Mouse (Mus musculus) mouse embryonic stem cell (cell line): ENCODE data around the gene Vmn1r117.
"Not testable (repeated sequence)": the region's sequence is repeated elsewhere in the genome, so short reads cannot be mapped to it uniquely, and the experiment has no call there.

ENCODE experiments used
- in situ Hi-C, 2 experiments: fragments of 300-500 bp; cut with MboI; formaldehyde crosslinking; loops; 1 replicate in 1 of 2; 3 replicates in 1 of 2; pipeline ENCODE4 v1.14.3; 2019 to 2020; ENCODE audit warnings: low sequenced_read_pairs in 2 of 2, low pct_unique_long_range_greater_than_20kb in 1 of 2, mixed read lengths in 1 of 2; ENCODE audit not compliant: unreplicated experiment in 1 of 2

Gene Vmn1r117

GRCm38 (mm10) chr7:20884021-20884420, at the start of gene Vmn1r117:
Gene Vmn1r117, minus strand, starts transcription at chr7:20884121.
- in situ Hi-C loops: not testable (repeated sequence)

- in situ Hi-C loops: not testable (repeated sequence)
Measured at GRCm38 (mm10) chr7:20912247-20912646, 28.3 kb upstream of the Vmn1r117 start, which contains the start of gene Vmn1r118. Gene Vmn1r118, minus strand, starts transcription at chr7:20912347.

- in situ Hi-C loops: not testable (repeated sequence)
Measured at GRCm38 (mm10) chr7:20871956-20872355, 12.0 kb downstream of the Vmn1r117 start, which contains the start of gene Vmn1r116. Gene Vmn1r116, plus strand, starts transcription at chr7:20872256.

- in situ Hi-C loops: not testable (repeated sequence)
Measured at GRCm38 (mm10) chr7:20844885-20845284, 39.0 kb downstream of the Vmn1r117 start, which contains the start of gene Vmn1r115. Gene Vmn1r115, minus strand, starts transcription at chr7:20844985.
